Mouse (Mus musculus): ENCODE results near the gene Pigm.
A peak's percentile ranks its signal among the peaks of the same experiment; 100 is the strongest.

Gene Pigm

GRCm38 (mm10) chr1:172352001-172352400 lies 24.3 kb upstream of the Pigm start:
- no peak for DNase-seq (ENCODE audit: low read depth, low spot score)

- no peak for DNase-seq (ENCODE audit: low read depth, low spot score)
Measured at GRCm38 (mm10) chr1:172352453-172352852, 23.9 kb upstream of the Pigm start.

GRCm38 (mm10) chr1:172355336-172355735 lies 21.0 kb upstream of the Pigm start:
- DNase-seq (ENCODE audit: low read depth, low spot score) = no peak

GRCm38 (mm10) chr1:172357550-172357949 lies 18.8 kb upstream of the Pigm start:
- peak; percentile 38 for DNase-seq (ENCODE audit: low read depth, low spot score)

GRCm38 (mm10) chr1:172358341-172358740 lies 18.0 kb upstream of the Pigm start:
- no peak for DNase-seq (ENCODE audit: low read depth, low spot score)

- DNase-seq (ENCODE audit: low read depth, low spot score) = peak; percentile 46
Measured at GRCm38 (mm10) chr1:172364684-172365083, 11.7 kb upstream of the Pigm start.

- peak; percentile 34 for DNase-seq (ENCODE audit: low read depth, low spot score)
Measured at GRCm38 (mm10) chr1:172368768-172369418, 7.5 kb upstream of the Pigm start.

- DNase-seq (ENCODE audit: low read depth, low spot score) = no peak
Measured at GRCm38 (mm10) chr1:172376758-172377458, 562 bp downstream of the Pigm start.

GRCm38 (mm10) chr1:172380066-172380465 lies 3.7 kb downstream of the Pigm start:
- no peak for DNase-seq (ENCODE audit: low read depth, low spot score)

GRCm38 (mm10) chr1:172382090-172382489 lies 5.7 kb downstream of the Pigm start:
- DNase-seq (ENCODE audit: low read depth, low spot score) = no peak

- DNase-seq (ENCODE audit: low read depth, low spot score) = no peak
Measured at GRCm38 (mm10) chr1:172387246-172387645, 10.9 kb downstream of the Pigm start.

- no peak for DNase-seq (ENCODE audit: low read depth, low spot score)
Measured at GRCm38 (mm10) chr1:172390769-172391168, 14.4 kb downstream of the Pigm start.

- DNase-seq (ENCODE audit: low read depth, low spot score) = no peak
Measured at GRCm38 (mm10) chr1:172391807-172392581, 15.6 kb downstream of the Pigm start.

GRCm38 (mm10) chr1:172392643-172393170 lies 16.4 kb downstream of the Pigm start:
- no peak for DNase-seq (ENCODE audit: low read depth, low spot score)

- no peak for DNase-seq (ENCODE audit: low read depth, low spot score)
Measured at GRCm38 (mm10) chr1:172393739-172394138, 17.4 kb downstream of the Pigm start.

- DNase-seq (ENCODE audit: low read depth, low spot score) = no peak
Measured at GRCm38 (mm10) chr1:172396996-172397752, 20.8 kb downstream of the Pigm start.

GRCm38 (mm10) chr1:172406077-172406706 lies 29.8 kb downstream of the Pigm start:
- peak; percentile 19 for DNase-seq (ENCODE audit: low read depth, low spot score)

GRCm38 (mm10) chr1:172408996-172409395 lies 32.6 kb downstream of the Pigm start:
- DNase-seq (ENCODE audit: low read depth, low spot score) = peak; percentile 44

GRCm38 (mm10) chr1:172409431-172409830 lies 33.1 kb downstream of the Pigm start:
- DNase-seq (ENCODE audit: low read depth, low spot score) = no peak

- no peak for DNase-seq (ENCODE audit: low read depth, low spot score)
Measured at GRCm38 (mm10) chr1:172410806-172411205, 34.5 kb downstream of the Pigm start.

GRCm38 (mm10) chr1:172412204-172412603 lies 35.9 kb downstream of the Pigm start:
- DNase-seq (ENCODE audit: low read depth, low spot score) = peak; percentile 50

Measured in embryo, embryonic 11.5 days (tissue).